Mouse (Mus musculus) embryo, embryonic 9.5 days (tissue): Measurements from ENCODE around the gene Peg10.
"Not testable (repeated sequence)": the region's sequence is repeated elsewhere in the genome, so short reads cannot be mapped to it uniquely, and the experiment has no call there.

Source experiments
- DNase-seq: peaks from one replicate; pipeline ENCODE4 v3.0.0-alpha.2; 2017; ENCODE audit errors: extremely low spot score

Peg10 gene

GRCm38 (mm10) chr6:4748506-4748961 lies 1.4 kb downstream of the Peg10 start:
- no peak for DNase-seq

GRCm38 (mm10) chr6:4749091-4749490 lies 2.0 kb downstream of the Peg10 start:
- peak; percentile 93 for DNase-seq

- no peak for DNase-seq
Observed at GRCm38 (mm10) chr6:4751355-4751754, 4.2 kb downstream of the Peg10 start.

- DNase-seq, result no peak
Observed at GRCm38 (mm10) chr6:4754286-4754685, 7.2 kb downstream of the Peg10 start.

GRCm38 (mm10) chr6:4754886-4755285 lies 7.8 kb downstream of the Peg10 start:
- no peak for DNase-seq

- DNase-seq, result not testable (repeated sequence)
Observed at GRCm38 (mm10) chr6:4761415-4762142, 14.5 kb downstream of the Peg10 start.

- DNase-seq, result peak; percentile 47
Observed at GRCm38 (mm10) chr6:4762252-4762651, 15.1 kb downstream of the Peg10 start.

- no peak for DNase-seq
Observed at GRCm38 (mm10) chr6:4796281-4796680, 49.2 kb downstream of the Peg10 start.

- not testable (repeated sequence) for DNase-seq
Observed at GRCm38 (mm10) chr6:4797317-4797716, 50.2 kb downstream of the Peg10 start.

GRCm38 (mm10) chr6:4798382-4798781 lies 51.3 kb downstream of the Peg10 start:
- DNase-seq, result no peak

GRCm38 (mm10) chr6:4799359-4799758 lies 52.3 kb downstream of the Peg10 start:
- no peak for DNase-seq

- DNase-seq, result no peak
Observed at GRCm38 (mm10) chr6:4806981-4807380, 59.9 kb downstream of the Peg10 start.
